Mouse (Mus musculus): ENCODE measurements around the gene Senp6. TPM values are rescaled to one million over a fixed set of nuclear protein-coding genes. Genes with fewer than 3 reads are reported as not detected.

Senp6 gene
- polyA plus RNA-seq, 1 experiment = 6.9 TPM

- Histone ChIP-seq H3K36me3 (ENCODE audit: control insufficient read depth) (no peaks in the 10 kb centered on the region), H3K4me3 (replicated peaks) (no peak overlapping the region), H3K9me3 (ENCODE audit: control insufficient read depth, low read length) (no peaks in the 10 kb centered on the region), H3K4me1 (ENCODE audit: control insufficient read depth) (no peaks in the 10 kb centered on the region), H3K27me3 (ENCODE audit: control insufficient read depth) (no peaks in the 10 kb centered on the region)
- TF ChIP-seq GATA1 (IDR thresholded peaks at IDR 0.05; ENCODE audit: low read length) (no peak), TAL1 (IDR thresholded peaks at IDR 0.05; ENCODE audit: low read length) (no peak)
These were observed 124.5 kb downstream of the Senp6 start for GRCm38 (mm10) chr9:80191240-80191639.

GRCm38 (mm10) chr9:80192324-80192723 is 125.6 kb downstream of the Senp6 start:
- no peak for TF ChIP-seq GATA1 (IDR thresholded peaks at IDR 0.05; ENCODE audit: low read length)
- no peak for TF ChIP-seq TAL1 (IDR thresholded peaks at IDR 0.05; ENCODE audit: low read length)
- H3K4me1 ChIP-seq (ENCODE audit: control insufficient read depth) = no peaks in the 10 kb centered on the region

GRCm38 (mm10) chr9:80194446-80194845 is 127.7 kb downstream of the Senp6 start:
- no peaks in the 10 kb centered on the region for H3K27me3 ChIP-seq (ENCODE audit: control insufficient read depth)
- H3K4me1 ChIP-seq (ENCODE audit: control insufficient read depth) = no peaks in the 10 kb centered on the region
- H3K36me3 ChIP-seq (ENCODE audit: control insufficient read depth) = no peaks in the 10 kb centered on the region
- TF ChIP-seq GATA1 (IDR thresholded peaks at IDR 0.05; ENCODE audit: low read length) = no peak
- no peak overlapping the region for H3K4me3 ChIP-seq (replicated peaks)
- H3K9me3 ChIP-seq (ENCODE audit: control insufficient read depth, low read length) = no peaks in the 10 kb centered on the region

More at GRCm38 (mm10) chr9:80192324-80192723, 125.6 kb downstream of the Senp6 start:
- Histone ChIP-seq H3K36me3 (ENCODE audit: control insufficient read depth) (no peaks in the 10 kb centered on the region), H3K4me3 (replicated peaks) (no peak overlapping the region), H3K27me3 (ENCODE audit: control insufficient read depth) (no peaks in the 10 kb centered on the region), H3K9me3 (ENCODE audit: control insufficient read depth, low read length) (no peaks in the 10 kb centered on the region)

Other genes starting within 250 kb of the Senp6 start
- not detected in 2 replicates for gene Filip1, start 54.1 kb upstream of the Senp6 start, polyA plus RNA-seq (2012)
- gene Myo6, start 98.1 kb downstream of the Senp6 start, polyA plus RNA-seq (2012) = 0.11 and 0.17 TPM in 2 replicates